Mouse (Mus musculus): ENCODE data around the gene Adgre1. TPM values are rescaled to one million over a fixed set of nuclear protein-coding genes. Genes with fewer than 3 reads are reported as not detected.

Gene Adgre1
- total RNA-seq, 2 experiments from 2014 or later, result 5.8 to 10.4 TPM

GRCm38 (mm10) chr17:57359485-57360241 is 1.2 kb downstream of the Adgre1 start:
- DNase-seq (ENCODE audit: extremely low spot score in 1 of 2, low spot score in 2 of 2), result no peak
- intact Hi-C loops (cut with DNase I), result no loop called here

Other genes with a start within 250 kb of the Adgre1 start
- not detected for gene Cd70, start 208.9 kb upstream of the Adgre1 start, total RNA-seq (2021)
- not detected for gene Tnfsf14, start 164.5 kb upstream of the Adgre1 start, total RNA-seq (2021)
- gene C3, start 130.6 kb upstream of the Adgre1 start, total RNA-seq (2021), result under 1 TPM; 0.62 to 0.67 TPM
- gene Gpr108, start 110.2 kb upstream of the Adgre1 start, total RNA-seq (2021), result 10 to 100 TPM; 14.8 to 15.9 TPM
- 1 to 10 TPM; 4.6 to 6.7 TPM for gene Trip10, start 109.2 kb upstream of the Adgre1 start, total RNA-seq (2021)
- 1 to 10 TPM; 3.6 to 4.3 TPM for gene Vav1, start 79.6 kb upstream of the Adgre1 start, total RNA-seq (2021)
- under 1 TPM; 0.06 to 0.08 TPM for gene Vmn2r120, start 186.8 kb downstream of the Adgre1 start, total RNA-seq (2021)